Mouse (Mus musculus) spleen, adult 18-20 months (tissue): Measurements from ENCODE around the gene Golm1.
"Not testable (repeated sequence)": the region's sequence is repeated elsewhere in the genome, so short reads cannot be mapped to it uniquely, and the experiment has no call there.

Experiments used
- DNase-seq, 2 experiments: peaks; one replicate each; pipeline ENCODE4 v3.0.0; 2022; ENCODE audit warnings: mixed read lengths in 2 of 2

Gene Golm1

GRCm38 (mm10) chr13:59675151-59676011, at the start of gene Golm1:
Gene Golm1 (minus strand): TSS chr13:59675811.
- DNase-seq, result peak; percentile 62 to 71

- DNase-seq, result not testable (repeated sequence)
Measured at GRCm38 (mm10) chr13:59722089-59722488, 46.5 kb upstream of the Golm1 start.

- no peak for DNase-seq
Measured at GRCm38 (mm10) chr13:59719475-59719874, 43.9 kb upstream of the Golm1 start.

GRCm38 (mm10) chr13:59718857-59719440, 43.3 kb upstream of the Golm1 start:
- not testable (repeated sequence) for DNase-seq

GRCm38 (mm10) chr13:59713710-59714109, 38.1 kb upstream of the Golm1 start:
- DNase-seq, result no peak

- DNase-seq, result not testable (repeated sequence)
Measured at GRCm38 (mm10) chr13:59711984-59712383, 36.4 kb upstream of the Golm1 start, which contains the start of gene Spata31d1b. Gene Spata31d1b (plus strand): TSS chr13:59712284.

- DNase-seq, result no peak
Measured at GRCm38 (mm10) chr13:59710230-59710629, 34.6 kb upstream of the Golm1 start, which contains the start of gene Spata31d1a. Gene Spata31d1a (minus strand): TSS chr13:59710330.

- no peak for DNase-seq
Measured at GRCm38 (mm10) chr13:59704562-59704961, 29.0 kb upstream of the Golm1 start.

GRCm38 (mm10) chr13:59703514-59703913, 27.9 kb upstream of the Golm1 start:
- DNase-seq, result no peak

- not testable (repeated sequence) for DNase-seq
Measured at GRCm38 (mm10) chr13:59700137-59700536, 24.5 kb upstream of the Golm1 start.

- DNase-seq, result no peak
Measured at GRCm38 (mm10) chr13:59699131-59699530, 23.5 kb upstream of the Golm1 start.

GRCm38 (mm10) chr13:59695781-59696180, 20.2 kb upstream of the Golm1 start:
- DNase-seq, result no peak

- no peak for DNase-seq
Measured at GRCm38 (mm10) chr13:59694008-59694407, 18.4 kb upstream of the Golm1 start, which contains the start of gene 4921517D22Rik. Gene 4921517D22Rik (minus strand): TSS chr13:59694108.

- no peak for DNase-seq
Measured at GRCm38 (mm10) chr13:59691478-59691877, 15.9 kb upstream of the Golm1 start.

- no peak for DNase-seq
Measured at GRCm38 (mm10) chr13:59690576-59690975, 15.0 kb upstream of the Golm1 start.

- DNase-seq, result no peak
Measured at GRCm38 (mm10) chr13:59689843-59690242, 14.2 kb upstream of the Golm1 start.

GRCm38 (mm10) chr13:59689313-59689712, 13.7 kb upstream of the Golm1 start:
- no peak for DNase-seq

GRCm38 (mm10) chr13:59688338-59688770, 12.7 kb upstream of the Golm1 start:
- no peak for DNase-seq

GRCm38 (mm10) chr13:59685236-59685635, 9.6 kb upstream of the Golm1 start:
- no peak for DNase-seq

- no peak for DNase-seq
Measured at GRCm38 (mm10) chr13:59682629-59683028, 7.0 kb upstream of the Golm1 start.

GRCm38 (mm10) chr13:59679908-59680307, 4.3 kb upstream of the Golm1 start:
- DNase-seq, result no peak

- DNase-seq, result no peak
Measured at GRCm38 (mm10) chr13:59679306-59679705, 3.7 kb upstream of the Golm1 start.

GRCm38 (mm10) chr13:59676316-59677229, 962 bp upstream of the Golm1 start:
- no peak for DNase-seq
